Mouse (Mus musculus): Measurements from ENCODE around the gene Hoxd11. TPM values are rescaled to one million over a fixed set of nuclear protein-coding genes. Genes with fewer than 3 reads are reported as not detected.

Gene Hoxd11
- polyA plus RNA-seq, 1 experiment from 2014 or later: 23.8 TPM

DNA sequence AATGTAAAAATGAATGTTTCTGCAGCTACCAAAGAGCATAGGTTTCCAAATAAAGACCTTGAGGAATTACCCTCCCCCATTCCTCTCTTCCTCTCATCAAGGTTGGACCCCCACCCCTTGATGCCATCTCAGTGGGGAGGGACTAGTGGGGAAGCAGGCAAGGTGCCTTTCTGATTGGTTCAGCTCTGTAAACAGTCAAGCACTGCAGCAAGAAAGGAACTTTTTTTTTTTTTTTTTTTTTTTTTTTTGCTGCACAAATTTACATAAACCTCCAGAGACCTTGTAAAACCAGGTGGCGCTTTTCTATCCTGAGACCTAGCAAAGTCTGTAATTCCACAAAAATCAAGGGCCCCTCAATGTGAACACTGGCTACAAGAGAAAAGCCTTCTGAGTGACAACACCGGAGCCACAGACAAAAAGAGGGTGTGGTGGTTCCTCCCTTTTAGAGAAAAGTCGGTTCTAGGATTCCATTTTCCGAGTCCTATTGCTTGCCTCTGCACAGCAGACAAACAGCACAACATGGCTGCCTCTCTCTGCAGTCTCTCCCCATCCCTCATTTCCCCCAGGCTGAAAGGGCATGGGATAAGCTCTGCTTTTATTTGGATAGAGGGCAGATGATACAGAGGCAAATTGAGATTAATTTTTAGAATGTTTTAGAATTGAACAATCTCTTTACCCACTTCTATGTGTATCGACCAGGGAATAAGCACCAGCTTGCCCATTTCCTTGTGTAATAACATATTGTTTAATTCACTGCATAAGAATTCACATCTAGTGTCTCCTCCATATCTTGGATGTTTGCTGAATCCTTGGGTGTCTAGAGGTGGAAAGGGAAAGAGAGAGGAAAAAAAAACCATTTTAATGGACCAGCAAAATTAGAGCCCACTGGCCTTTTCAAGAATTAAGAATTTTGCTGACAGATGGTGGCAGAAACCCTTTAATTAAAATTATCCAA, 30.4 kb downstream of the Hoxd11 start:
- H3K36me3 ChIP-seq (ENCODE audit: insufficient read depth, low read length): no peaks in the 10 kb centered on the region
- TF ChIP-seq CTCF (IDR thresholded peaks at IDR 0.05; ENCODE audit: low read depth): no peak
- 26% methylated on average over 5 of the region's 5 CpGs for WGBS
- peaks cover 17% of the 10 kb centered on the region; the same call in 1 of the 2 replicates for H3K4me1 ChIP-seq (replicated peaks; ENCODE audit: insufficient read depth, low read length)
- H3K27me3 ChIP-seq (ENCODE audit: insufficient read depth, low read length): no peaks in the 10 kb centered on the region
- H3K9me3 ChIP-seq (replicated peaks; ENCODE audit: low read length): no peaks in the 10 kb centered on the region
- no peak overlapping the region for H3K4me3 ChIP-seq (replicated peaks; ENCODE audit: low read depth, low read length)
- DNase-seq (ENCODE audit: low spot score): peak; percentile 49
- peak overlapping the region; percentile 81 for H3K4me2 ChIP-seq (ENCODE audit: low read length)
- ATAC-seq (replicated peaks; ENCODE audit: low FRiP score, low read depth): no peak
- H3K9ac ChIP-seq (ENCODE audit: low read depth, low read length): peak overlapping the region; percentile 92; the same call in 1 of the 2 replicates
- peak overlapping the region; percentile 96; the same call in 1 of the 2 replicates for H3K27ac ChIP-seq

DNA sequence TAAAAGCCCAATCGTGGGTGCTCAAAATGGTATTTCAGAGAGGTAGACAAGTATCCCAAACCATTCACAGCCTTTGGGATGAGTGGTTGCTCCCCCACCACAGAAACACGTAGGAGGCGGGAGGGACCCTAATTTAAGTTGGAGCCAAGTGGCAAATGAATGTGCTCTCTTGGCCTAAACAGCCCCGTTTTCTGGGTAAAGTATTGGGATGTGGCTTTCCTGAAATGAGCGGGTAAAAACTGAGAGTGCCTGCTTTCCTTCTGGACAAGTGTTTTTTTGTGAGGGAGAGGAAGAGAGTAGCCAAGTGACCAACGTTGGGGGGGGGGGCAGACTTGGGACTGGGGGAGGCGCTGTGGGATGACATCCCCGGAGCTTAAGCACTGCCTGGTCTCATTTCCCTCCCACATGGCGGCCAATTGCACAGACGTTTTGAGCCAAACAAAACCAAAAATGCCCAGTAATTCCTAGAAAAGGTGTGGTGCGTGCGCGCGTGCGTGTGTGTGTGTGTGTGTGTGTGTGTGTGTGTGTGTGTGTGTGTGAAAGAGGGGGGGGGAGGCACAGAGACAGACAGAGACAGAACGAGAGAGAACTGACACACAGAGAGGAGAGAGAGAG, 31.7 kb downstream of the Hoxd11 start:
- no peaks in the 10 kb centered on the region for H3K9me3 ChIP-seq (replicated peaks; ENCODE audit: low read length)
- H3K4me1 ChIP-seq (replicated peaks; ENCODE audit: insufficient read depth, low read length): peaks cover 29% of the 10 kb centered on the region
- no peaks in the 10 kb centered on the region for H3K27me3 ChIP-seq (ENCODE audit: insufficient read depth, low read length)
- peak overlapping the region; percentile 92 for H3K9ac ChIP-seq (ENCODE audit: low read depth, low read length)
- peak overlapping the region; percentile 96 for H3K27ac ChIP-seq
- H3K4me3 ChIP-seq (replicated peaks; ENCODE audit: low read depth, low read length): peak overlapping the region; percentile 73
- peak overlapping the region; percentile 81 for H3K4me2 ChIP-seq (ENCODE audit: low read length)
- TF ChIP-seq CTCF (IDR thresholded peaks at IDR 0.05; ENCODE audit: low read depth): no peak
- ATAC-seq (replicated peaks; ENCODE audit: low FRiP score, low read depth): no peak
- 3% methylated on average over 16 of the region's 16 CpGs for WGBS
- no peaks in the 10 kb centered on the region for H3K36me3 ChIP-seq (ENCODE audit: insufficient read depth, low read length)
- DNase-seq (ENCODE audit: low spot score): peak; percentile 64

DNA sequence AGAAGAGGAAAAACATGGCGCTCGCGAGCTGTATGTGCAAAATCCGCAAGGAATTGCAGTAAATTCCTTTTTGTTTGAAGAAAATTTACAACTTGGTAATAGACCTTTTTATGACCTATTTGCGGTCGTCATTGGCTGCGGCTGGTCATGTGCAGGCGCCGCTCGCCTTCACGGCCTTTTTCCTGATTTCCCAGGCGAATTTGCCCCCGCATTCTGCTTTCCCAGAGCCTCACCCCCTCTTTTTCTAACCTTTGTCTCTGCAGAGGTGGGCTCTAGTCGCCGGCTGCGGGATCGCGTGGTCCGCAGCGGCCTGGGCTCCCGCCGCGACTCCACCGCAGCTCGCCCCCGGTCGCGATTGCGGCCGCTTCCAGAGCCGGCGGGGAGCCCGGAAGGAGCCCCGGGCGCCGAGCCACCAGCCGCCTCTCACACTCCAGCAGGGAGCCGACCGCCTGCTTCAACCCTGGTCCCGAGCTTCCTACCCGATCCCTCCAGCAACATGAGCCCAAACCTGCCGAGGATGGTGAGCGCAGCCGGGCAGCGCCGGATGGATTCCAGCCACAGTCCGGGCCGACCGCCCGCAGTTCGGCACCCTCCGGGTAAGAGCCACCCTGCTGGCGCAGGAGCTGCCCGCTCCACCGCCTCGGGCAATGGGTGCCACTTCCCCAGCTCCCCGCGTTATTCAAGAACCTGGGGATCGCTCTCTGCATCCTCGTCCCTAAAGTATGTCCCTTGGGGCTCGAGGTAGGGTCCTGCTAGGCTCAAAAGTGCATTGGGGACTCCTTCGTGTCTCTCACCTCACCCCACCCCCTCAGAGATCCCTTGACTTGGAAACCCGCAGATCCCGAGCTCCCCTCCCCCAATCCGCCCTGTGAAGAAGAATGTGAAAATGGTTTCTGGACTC, 32.6 kb downstream of the Hoxd11 start, which contains the start of the genes Hoxd3 and Hoxd4:
TSS of gene Hoxd3 (plus strand) at position 207 of the 901 bp plus-strand sequence.
TSS of gene Hoxd4 (plus strand) at position 209 of the 901 bp plus-strand sequence.
- peak within 1 kb of the TSS; percentile 81 for H3K4me2 ChIP-seq (ENCODE audit: low read length)
- ATAC-seq (replicated peaks; ENCODE audit: low FRiP score, low read depth) (peak; percentile 25), DNase-seq (ENCODE audit: low spot score) (peak; percentile 95)
- no peak for TF ChIP-seq CTCF (IDR thresholded peaks at IDR 0.05; ENCODE audit: low read depth)
- peak within 1 kb of the TSS; percentile 92 for H3K9ac ChIP-seq (ENCODE audit: low read depth, low read length)
- no peaks in the 10 kb centered on the region for H3K27me3 ChIP-seq (ENCODE audit: insufficient read depth, low read length)
- H3K27ac ChIP-seq: peak within 1 kb of the TSS; percentile 96
- peaks cover 31% of the 10 kb centered on the region for H3K4me1 ChIP-seq (replicated peaks; ENCODE audit: insufficient read depth, low read length)
- under 1% methylated on average over 65 of the region's 65 CpGs for WGBS
- no peaks in the 10 kb centered on the region for H3K36me3 ChIP-seq (ENCODE audit: insufficient read depth, low read length)
- no peaks in the 10 kb centered on the region for H3K9me3 ChIP-seq (replicated peaks; ENCODE audit: low read length)
- H3K4me3 ChIP-seq (replicated peaks; ENCODE audit: low read depth, low read length): peak within 1 kb of the TSS; percentile 73

DNA sequence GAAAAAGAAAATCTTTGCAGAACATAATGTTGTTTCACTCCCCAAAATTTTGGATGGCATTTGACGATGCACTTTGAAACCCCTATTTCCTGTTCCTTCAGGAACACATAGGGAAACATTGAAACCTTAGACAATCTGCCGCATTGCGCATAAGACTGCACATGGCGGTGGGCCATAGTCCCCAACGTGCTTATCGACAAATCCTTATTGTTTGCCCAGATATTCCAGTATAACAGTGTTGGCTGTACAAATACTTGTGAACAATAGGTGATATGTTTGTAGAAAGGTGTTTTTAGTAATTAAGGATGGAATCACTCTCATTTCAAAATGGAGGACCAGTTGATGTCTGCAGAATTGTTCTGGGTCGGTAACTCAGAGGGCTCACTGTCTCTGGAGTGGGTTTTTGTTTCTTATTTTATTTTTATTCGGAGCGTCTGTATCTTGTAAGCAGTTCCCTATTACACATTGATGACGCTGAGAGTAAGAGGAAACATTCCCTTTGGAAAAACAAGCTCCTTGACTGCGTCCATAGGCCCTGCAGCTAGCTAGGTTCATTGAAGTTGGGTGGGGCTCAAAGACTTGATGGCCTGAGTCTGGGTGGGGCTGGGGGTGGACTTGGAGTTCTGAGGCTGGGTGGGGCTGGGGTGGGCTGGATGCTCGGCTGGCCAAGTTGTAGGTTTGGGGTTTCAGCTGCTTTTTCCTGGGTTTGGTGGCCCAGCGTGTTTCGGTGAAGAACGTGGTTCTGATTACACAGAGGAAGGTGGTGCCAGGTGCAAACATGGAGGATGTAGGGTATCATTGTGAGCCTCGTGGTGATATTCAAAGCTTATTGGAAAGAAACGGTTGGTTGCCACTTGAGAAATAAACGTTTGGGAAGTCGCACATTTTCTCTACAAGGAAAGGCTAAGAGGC, 34.1 kb downstream of the Hoxd11 start:
- Histone ChIP-seq H3K27me3 (ENCODE audit: insufficient read depth, low read length) (no peaks in the 10 kb centered on the region), H3K4me2 (ENCODE audit: low read length) (peak overlapping the region; percentile 81), H3K9me3 (replicated peaks; ENCODE audit: low read length) (no peaks in the 10 kb centered on the region), H3K9ac (ENCODE audit: low read depth, low read length) (peak overlapping the region; percentile 92), H3K36me3 (ENCODE audit: insufficient read depth, low read length) (no peaks in the 10 kb centered on the region), H3K27ac (peak overlapping the region; percentile 96), H3K4me1 (replicated peaks; ENCODE audit: insufficient read depth, low read length) (peaks cover 31% of the 10 kb centered on the region), H3K4me3 (replicated peaks; ENCODE audit: low read depth, low read length) (peak overlapping the region; percentile 73)
- no peak for TF ChIP-seq CTCF (IDR thresholded peaks at IDR 0.05; ENCODE audit: low read depth)
- no peak for DNase-seq (ENCODE audit: low spot score)
- 8% methylated on average over 19 of the region's 19 CpGs for WGBS
- no peak for ATAC-seq (replicated peaks; ENCODE audit: low FRiP score, low read depth)

DNA sequence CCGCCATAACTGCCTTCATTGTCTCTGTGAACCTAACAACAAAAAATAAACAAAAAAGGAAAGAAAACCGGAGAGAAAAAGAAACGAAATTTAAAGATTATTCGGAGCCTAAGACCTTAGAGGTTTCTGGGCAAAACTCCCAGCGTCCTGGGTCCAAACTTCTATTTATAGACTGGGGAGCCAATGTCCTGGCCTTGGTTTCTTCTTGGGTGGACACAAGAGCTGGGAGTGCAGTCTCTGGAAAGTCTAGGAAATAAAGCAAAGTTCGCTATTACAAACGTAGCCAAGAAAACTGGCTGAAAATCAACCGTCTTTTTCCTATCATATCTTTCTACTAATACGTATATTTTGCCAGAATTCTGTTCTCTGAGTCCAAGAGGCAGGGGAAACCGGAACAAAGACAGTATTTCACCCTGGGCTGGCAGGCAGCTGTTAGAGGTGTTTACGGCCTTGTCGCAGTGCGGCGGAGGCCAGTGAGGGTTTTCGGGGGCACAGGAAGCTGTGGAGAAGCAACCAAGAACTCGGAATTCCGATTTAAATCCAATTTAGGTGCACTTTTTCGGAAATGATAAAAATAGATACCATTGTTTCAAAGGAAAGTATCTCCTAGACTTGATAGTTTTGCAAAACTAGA, 34.9 kb downstream of the Hoxd11 start:
- TF ChIP-seq CTCF (IDR thresholded peaks at IDR 0.05; ENCODE audit: low read depth): no peak
- Histone ChIP-seq H3K4me3 (replicated peaks; ENCODE audit: low read depth, low read length) (peak overlapping the region; percentile 73), H3K4me1 (replicated peaks; ENCODE audit: insufficient read depth, low read length) (peaks cover 28% of the 10 kb centered on the region), H3K36me3 (ENCODE audit: insufficient read depth, low read length) (no peaks in the 10 kb centered on the region), H3K27me3 (ENCODE audit: insufficient read depth, low read length) (no peaks in the 10 kb centered on the region), H3K4me2 (ENCODE audit: low read length) (peak overlapping the region; percentile 81), H3K27ac (peak overlapping the region; percentile 96), H3K9me3 (replicated peaks; ENCODE audit: low read length) (no peaks in the 10 kb centered on the region), H3K9ac (ENCODE audit: low read depth, low read length) (peak overlapping the region; percentile 92)
- no peak for DNase-seq (ENCODE audit: low spot score)
- ATAC-seq (replicated peaks; ENCODE audit: low FRiP score, low read depth): no peak
- 4% methylated on average over 18 of the region's 18 CpGs for WGBS

All from kidney, postnatal 0 days (tissue).